In genomic region chr10:96822344-96823335, GRCm38 (mm10) we compare ENCODE assay signal across 8 mouse cellular contexts.
DNase-seq lines count a peak whose midpoint lies in the region.

No protein-coding gene starts in this region.

- intact Hi-C loops in left cerebral cortex, postnatal 14 days (cut with DNase I): no loop called here

- peak; percentile 44 for DNase-seq in thymus, postnatal 0 days (ENCODE audit: low spot score)
- DNase-seq in thymus, postnatal 10 days (ENCODE audit: low spot score in 2 of 2): no peak
- DNase-seq in gastrocnemius, adult 18-20 months (ENCODE audit: low spot score): peak; percentile 72
- peak; percentile 34 to 46 for DNase-seq in kidney, postnatal 36 days
- DNase-seq in thymus, postnatal 25 days: peak; percentile 11
- DNase-seq in left cerebral cortex, postnatal 14 days (ENCODE audit: low spot score in 2 of 2): no peak
- DNase-seq in layer of hippocampus, adult 9-11 months: no peak
- no peak for DNase-seq in cerebellum, adult 9-11 months

Comparison
In these comparisons a context has a peak if more than half of its experiments do, and no peak if none do; other contexts are left out.
1. DNase-seq: peak in thymus, postnatal 0 days (single experiment), gastrocnemius, adult 18-20 months (single experiment), kidney, postnatal 36 days (2 of 2) and thymus, postnatal 25 days (single experiment); none in thymus, postnatal 10 days (0 of 2), left cerebral cortex, postnatal 14 days (0 of 2), layer of hippocampus, adult 9-11 months (single experiment) and cerebellum, adult 9-11 months (single experiment).